Mouse (Mus musculus): ENCODE data around the gene Dazap1.

- TF ChIP-seq CTCF (IDR thresholded peaks at IDR 0.05; ENCODE audit: low read depth, low read length) (no peak), POLR2A (IDR thresholded peaks at IDR 0.05; ENCODE audit: borderline replicate concordance, low read depth, low read length) (no peak)
These were observed 33.2 kb upstream of the Dazap1 start for GRCm38 (mm10) chr10:80227877-80228775.

All from bone marrow macrophage, adult 2 months (primary cell).